Mouse (Mus musculus) urinary bladder, postnatal 36 days (tissue): ENCODE data around the gene Ccdc117.
"Not testable (repeated sequence)": the region's sequence is repeated elsewhere in the genome, so short reads cannot be mapped to it uniquely, and the experiment has no call there.

Experiments used
- DNase-seq, 2 experiments: peaks; one replicate each; pipeline ENCODE4 v3.0.0; 2022; ENCODE audit warnings: low spot score in 2 of 2, mixed read lengths in 1 of 2

The Ccdc117 gene

DNA sequence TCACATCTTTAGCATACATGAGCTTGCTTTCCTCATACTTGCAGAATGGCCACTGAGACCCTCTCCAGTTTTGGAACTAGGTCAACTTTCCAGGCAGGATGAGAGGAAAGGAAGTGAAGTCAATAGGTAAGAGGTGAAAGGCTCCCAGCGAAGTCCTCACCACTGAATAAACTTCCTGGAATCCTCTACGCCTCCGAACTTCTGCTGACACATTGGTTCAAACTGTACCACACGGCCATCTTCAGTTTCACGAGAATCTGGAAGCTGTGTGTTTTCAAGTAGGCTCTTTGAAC is 31.9 kb downstream of the Ccdc117 start:
- no peak for DNase-seq

DNA sequence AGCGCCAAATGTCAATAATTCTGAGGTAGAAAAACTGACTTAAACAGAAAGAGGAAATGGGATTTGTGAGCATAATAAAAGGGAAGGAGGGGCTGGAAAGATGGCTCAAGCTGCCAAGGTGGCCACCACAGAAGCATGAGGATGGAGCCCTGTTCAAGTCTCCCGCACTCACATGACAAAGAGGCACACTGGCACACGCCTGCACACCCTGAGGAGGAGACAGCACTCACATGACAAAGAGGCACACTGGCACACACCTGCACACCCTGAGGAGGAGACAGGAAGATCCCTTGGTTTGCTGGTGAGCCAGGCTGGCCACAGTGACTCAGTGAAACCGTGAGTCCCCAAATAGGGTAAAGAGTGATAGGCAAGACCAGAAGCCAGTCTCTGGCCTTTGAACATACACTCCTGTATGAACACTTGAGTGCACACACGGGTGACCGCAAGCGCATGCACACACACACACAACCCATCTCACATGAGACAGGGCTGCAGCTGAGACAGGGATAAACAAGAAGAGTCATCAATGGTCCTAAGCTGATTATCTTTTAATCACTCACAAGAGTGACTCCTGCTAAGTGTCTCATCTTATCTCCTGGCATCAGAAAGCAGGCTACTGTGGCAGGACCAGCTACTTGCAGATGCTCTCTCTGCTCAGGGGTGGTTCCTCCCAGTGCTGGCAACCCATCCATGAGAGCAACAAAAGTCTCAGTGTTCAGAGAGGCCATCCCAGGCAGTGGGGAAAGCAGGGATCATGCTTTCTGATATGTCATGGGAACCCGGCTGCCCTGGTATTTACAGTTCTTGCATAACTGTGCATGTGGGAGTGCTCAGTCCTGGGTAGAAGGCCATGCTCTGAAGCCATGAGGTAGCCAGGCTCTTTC is 32.5 kb downstream of the Ccdc117 start:
- DNase-seq: no peak

DNA sequence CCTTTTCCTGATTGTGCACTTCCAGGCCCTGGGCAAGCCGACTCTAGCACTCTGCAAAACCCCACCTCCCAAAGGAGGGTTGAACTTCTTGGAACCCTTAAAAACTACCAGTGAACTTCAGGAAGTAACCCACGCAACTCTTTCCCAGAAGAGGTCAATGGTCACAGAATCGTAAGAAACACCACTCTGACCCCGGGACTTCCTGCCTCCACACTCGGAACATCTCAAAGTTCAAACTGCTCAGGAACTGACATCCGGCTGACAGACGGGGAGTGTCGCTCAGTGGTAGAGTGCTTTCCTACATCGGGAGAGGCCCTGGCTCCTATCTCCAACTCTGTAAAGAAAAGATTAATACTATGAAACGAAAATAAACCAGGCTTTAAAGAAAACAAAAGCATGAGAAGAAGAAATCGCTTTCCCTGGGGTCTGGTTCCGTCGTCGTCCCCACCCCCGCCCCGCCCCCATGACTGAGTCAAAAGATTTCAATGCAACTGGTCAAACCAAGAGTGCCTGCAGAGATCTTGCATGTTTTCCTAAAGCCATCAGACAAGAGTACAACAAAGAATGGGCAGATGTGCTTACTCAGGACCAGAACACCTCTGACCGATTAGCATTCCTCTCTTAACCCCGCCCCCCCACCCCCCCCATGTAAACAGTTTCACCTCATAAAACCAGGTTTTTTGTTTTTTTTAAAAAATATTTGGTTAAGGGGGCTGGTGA is 36.0 kb downstream of the Ccdc117 start:
- DNase-seq: peak in 1 of 2 experiments; percentile 42

DNA sequence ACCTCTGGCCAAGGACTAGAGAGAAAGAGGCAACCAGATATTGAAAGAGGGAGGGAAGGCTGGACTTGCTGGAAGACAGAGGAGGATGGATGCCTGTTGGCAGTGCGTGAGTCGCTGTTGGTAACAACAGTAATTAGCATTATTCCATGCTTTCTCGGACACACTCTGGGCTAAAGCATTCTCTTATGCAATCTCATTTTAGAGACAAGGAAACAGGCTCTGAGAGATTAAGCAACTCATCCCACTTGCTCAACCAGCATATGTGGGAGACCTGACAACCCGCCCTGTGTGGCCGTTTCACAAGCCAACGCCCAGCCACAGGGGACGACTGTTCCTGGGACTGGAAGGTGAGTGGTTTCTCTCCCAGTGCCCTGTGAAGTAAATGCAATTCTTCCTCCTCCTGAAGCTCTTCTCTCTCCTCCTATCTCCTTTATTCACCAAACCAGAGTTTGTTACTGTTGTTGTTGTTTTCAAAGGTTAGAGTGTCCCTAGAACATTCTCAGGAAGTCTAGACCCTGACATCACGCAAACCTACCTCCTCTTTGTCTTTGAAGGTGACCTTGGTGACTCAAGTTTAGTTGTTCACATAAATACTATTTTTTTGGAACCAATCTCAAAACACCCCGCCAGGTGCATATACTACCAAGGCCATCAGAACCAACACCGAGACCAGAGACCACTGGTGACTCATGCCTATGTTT is 39.5 kb downstream of the Ccdc117 start:
- DNase-seq: peak in 1 of 2 experiments; percentile 82

DNA sequence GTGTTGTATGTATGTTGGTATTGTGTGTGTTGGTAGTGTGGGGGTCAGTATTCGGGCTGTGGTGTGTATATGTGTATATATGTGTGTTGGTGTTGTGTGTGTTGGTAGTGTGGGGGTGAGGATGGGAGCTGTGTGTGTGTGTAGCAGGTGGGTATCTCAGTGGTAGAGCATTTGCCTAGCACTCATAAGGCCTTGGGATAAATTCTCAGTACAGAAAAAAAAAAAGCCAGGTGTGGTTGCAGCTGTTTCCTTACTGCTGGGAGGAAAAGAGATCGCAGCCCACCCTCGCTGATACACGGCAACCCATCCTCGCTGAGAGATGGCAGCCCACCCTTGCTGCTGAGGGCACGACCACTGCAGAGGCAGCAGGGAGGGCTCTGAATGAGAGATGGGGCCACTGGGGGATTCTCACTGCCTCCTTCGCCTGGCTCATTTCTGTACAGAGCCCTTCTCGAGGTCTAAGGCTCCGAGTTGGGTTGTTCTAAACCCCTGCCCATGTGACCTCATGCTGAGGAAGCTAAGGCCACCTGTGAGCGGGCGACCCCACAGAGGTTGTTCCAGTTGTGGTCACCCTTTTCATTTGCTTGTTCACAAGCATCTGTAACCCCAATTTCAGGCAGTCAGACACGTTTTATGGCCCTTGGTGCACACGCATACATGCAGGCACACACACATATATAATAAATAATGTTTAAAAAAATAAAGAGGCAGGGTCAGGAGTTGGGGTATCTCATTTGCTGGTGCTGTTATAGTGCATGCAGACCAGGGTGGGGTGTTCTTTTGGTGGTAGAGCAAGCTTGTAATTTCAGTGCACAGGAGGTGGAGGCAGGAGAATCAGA is 40.9 kb downstream of the Ccdc117 start:
- DNase-seq: no peak

DNA sequence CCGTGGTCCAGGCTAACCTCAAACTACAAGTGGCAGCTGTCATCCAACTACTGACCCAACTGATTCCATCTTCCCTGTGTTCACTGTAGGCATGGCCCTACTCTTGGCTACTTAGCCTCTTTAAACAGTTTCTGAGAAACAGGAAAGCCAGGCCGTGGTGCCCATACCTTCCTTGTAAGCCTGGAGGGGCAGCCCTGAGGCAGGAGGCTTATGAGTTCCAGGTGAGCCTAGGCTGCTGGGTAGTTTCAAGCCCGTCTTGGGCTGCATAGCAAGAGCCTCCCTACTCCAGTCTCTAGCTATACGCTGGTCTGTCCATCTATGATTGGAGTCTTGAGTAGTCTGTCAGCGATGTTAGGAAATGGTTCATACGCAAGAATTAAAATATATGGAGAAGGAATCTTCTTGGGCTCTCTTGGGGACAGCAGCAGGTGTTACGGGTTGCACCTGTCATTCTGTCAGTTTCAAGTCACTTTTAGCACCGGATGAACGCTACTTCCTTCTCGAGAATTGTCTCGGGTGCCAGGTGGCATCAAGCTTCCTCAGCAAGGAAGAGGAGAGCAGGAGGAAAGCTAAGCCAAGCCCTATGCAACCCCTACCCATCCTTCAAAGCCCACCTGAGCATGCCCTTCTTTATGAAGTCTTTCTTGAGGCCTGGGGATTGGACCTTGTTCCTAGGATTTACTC is 41.9 kb downstream of the Ccdc117 start:
- DNase-seq: no peak

DNA sequence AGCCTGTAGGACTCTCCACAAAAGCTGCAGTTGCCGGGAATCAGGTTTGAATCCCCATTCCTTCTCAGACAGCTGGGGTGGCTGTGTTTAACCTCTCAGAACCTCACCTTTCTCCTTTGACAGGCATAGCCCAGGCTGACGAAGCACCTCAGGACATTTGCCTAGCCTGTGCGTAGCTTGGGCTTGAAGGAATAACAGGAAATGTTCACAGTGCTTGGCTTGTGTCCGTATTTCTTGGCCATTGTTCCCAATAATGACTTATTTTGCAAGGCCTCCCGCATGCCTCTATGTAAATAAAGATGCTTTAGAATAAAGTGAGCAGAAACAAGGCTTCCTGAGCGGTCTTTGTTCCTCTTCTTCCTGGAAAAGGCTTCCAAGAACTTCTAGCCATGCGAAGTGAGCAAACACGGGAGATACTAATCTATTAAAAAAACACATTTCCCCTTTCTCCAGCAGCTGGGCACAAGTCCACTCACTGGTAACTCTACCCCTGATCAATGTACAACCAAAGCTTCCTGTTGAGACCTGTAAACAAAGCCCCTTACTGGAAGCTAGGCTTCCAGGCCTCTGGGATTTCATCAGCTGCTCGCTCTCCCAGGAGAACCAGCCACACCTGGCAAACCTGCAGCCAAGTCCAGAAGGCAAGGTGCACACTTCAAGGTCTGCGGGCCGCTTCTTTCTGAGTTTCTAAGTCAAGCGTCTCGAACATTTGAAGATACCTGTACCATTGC is 42.9 kb downstream of the Ccdc117 start:
- no peak for DNase-seq

DNA sequence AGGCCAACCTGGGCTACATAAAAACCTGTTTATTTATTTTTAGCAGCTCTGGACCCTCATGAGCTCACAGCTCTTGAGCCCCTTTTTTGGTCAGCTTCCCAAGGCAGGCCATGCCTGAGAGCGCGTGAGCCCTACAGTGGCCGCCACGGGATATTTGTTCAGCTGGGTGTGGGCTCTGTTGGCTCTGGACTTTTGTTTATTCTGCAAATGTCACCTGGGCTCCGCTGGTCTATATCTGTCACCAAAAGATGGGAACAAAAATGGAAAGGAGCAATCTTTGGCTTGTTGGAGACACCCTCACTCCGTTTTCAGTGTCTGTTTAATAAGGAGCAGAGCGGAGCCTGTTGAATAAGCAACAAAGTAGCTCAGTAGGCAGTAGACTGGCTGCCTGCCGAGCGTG is 43.6 kb downstream of the Ccdc117 start:
- DNase-seq: no peak

DNA sequence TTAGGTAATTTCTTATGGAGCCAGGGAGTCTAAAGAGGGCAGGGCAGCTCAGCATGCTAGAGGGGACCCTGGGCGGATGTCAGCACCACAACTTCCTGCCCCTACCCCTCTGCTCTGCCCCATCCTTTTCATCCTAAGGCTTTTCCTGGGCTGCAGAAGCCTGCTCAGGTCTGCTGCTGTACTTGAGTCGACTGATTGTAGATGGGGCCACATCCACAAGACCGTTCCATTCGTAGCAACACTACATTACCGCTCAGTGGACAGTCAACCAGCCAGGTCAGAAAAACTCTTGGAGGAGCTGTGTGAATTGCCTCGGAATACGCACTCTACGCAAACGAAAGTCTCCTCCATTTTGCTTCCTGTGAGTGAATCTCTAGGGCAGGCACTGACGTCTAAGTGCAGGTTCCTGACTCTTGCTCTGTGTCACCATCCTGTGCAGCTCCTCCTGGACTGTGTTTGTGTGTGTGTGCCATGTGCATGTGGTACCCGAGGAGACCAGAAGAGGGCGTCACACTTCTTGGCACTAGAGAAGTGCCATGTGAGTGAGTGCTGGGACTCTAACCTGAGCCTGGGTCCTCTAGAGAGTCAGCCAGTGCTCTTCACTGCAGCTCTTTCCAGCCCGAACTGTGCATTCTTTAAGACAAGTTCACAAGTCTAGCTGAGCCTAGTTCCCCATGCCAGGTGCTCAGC is 45.3 kb downstream of the Ccdc117 start:
- no peak for DNase-seq

DNA sequence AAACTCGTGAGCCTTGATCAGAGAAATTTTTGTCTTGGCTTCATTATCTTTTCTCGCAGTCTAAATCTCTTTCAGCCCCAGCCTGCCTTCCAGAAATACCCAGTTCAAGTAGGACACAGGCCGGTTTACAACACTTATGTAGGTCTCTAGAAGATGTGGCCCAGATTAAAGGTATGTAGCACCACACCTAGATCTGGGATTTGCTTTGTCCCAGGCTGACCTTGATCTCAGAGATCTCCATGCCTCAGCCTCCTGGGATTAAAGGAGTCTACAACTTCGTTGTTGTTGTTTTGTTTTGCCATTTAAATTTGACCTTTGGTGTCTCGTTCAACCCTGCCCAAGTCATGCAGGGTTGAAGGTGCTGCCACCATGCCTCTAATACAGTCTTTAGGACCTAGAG is 46.1 kb downstream of the Ccdc117 start:
- DNase-seq: no peak

DNA sequence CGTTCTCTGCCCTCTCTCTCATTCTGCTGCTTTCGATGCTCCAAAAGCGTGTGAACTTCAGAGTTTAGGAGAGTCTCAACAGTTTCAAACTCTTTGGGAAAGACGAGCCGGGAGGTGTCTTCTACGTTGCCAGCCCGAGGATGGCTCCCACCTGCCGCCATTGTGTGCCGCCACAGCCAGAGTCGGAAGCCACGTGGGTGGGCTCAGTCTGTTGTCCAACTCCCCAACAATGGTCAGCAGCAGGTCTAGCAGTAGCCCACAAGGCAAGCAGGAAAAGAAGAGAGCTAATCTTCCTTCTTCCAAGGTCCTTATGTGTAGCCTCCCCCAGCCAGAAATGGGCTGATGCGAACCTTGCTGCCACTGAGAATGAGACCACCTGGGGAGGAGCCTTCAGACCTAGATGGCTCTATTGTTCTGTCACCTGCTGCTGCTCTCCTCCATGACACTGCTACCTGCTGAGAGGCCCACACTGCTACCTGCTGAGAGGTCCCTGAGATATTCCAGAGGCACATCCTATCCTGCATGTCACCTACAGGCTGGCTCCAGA is 46.6 kb downstream of the Ccdc117 start:
- no peak for DNase-seq

DNA sequence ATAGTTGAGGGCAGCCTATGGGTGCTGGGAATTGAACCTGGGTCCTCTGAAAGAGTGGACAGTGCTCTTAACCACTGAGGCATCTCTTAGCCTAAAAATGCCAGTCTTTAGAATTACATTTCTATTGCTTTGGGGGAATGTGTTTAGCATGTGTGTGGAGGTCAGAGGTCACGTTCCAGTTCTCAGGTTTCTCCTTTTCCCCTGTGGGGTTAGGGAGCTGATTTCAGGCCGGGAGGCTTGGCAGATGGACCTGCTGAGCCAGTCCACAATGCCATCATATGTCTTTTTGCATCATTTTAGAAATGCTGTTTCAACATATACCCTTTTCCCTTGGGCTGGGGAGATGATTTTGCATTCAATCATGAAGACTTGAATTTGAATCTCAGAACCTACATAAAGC is 48.1 kb downstream of the Ccdc117 start:
- DNase-seq: no peak

DNA sequence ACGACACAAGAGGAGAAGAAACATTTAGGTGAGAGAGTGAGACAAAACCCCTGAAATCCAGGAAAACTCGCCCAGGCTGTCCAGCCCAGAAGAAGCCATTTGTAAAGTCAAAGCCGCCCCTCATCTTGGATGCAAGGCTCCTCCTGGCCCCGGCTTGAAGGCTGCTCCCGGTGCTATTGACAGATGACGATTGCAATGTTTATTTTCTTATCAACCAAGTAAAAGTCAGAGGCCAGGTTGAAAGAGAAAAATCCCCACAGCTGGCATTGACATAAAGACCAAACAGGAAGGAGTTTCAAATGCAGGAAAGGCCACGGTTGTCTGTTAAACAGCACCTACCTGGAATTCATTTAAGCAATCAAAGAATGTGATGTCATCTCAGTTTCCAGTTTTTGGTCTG is 50.1 kb downstream of the Ccdc117 start:
- DNase-seq: no peak

DNA sequence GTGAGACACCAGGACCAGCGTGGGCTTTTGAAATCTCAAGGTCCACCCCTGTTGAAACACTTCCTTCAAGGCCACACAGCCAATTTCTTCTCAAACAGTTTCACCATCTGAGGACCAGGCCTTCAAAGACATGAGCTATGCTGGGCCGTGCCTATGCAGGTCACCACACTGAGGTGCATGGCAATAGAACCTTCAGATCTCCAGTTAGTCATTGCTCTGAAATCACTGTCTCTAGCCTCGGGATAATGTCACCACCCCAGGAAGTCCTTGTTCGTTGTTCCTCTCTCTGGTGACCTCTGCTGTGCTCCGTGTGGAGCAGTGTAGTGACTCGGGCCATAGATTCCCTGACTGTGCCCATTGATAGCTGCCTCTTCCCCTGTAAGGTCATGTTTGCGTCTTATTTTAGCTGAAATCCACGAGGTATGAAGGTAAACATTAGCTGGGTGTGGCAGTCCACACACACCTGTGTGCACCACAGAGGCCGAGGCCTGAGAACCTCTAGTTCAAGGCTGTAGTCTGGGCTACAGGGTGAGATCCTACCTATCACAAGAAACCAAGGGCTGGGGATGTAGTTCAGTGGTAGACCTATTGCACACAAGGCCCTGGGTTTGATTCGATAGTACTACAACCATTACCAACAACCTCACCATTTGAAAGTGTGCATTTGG is 50.9 kb downstream of the Ccdc117 start:
- no peak for DNase-seq

DNA sequence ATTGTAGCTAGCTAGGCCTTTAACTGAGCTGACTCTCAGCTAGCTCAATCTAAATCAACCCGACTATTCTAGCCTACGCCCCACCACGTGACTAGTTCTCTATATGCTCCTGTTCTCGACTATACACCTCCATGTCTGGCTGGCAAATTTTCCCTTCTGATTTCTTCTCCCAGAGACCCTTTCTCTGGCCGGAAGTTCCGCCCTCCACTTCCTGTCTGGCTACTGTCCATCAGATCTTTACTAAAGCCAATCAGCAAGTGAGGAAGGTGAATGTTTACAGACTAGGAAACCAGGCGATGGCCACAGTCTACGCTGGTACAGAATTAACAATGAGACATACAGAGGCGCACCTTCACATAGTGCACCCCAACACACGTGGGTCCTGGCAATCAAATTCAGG is 52.6 kb downstream of the Ccdc117 start:
- DNase-seq: not testable (repeated sequence)

DNA sequence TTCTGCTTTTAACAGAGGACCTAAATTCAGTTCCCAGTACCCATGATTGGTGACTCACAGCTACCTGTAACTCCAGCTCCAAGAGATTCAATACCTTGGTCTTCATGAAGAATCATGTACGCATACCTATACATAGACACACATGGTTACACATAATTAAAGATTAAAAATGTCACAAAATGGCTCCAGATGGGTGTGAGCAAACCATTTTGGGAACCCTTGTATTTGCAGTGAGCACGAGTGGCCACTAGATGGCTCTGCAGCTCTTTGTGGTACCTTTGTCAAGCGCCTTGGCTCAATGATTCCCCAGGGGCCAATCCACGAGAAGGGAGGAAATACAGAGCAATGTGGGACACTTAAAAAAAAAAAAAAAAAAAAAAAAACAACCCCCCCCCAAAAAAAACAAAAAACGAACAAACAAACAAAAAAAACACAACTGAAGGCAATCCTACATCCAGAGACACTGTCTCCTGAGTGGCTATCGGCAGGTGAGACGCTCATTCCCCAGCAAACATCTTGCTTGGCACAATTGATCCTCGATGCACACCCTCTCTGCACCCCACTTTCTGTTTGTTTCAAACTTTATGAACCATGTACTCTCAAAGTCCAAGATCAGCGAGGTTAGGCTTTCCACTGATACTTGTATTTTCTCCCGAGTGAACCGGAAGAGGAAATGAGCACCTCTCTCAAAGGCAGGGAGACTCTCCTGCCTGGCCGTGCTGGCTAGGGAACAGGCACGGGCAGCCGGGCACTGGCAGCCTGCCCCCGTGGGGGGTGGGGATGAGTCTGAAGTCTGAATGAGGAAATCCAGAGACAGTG is 56.6 kb downstream of the Ccdc117 start:
- peak; percentile 64 to 85 for DNase-seq

DNA sequence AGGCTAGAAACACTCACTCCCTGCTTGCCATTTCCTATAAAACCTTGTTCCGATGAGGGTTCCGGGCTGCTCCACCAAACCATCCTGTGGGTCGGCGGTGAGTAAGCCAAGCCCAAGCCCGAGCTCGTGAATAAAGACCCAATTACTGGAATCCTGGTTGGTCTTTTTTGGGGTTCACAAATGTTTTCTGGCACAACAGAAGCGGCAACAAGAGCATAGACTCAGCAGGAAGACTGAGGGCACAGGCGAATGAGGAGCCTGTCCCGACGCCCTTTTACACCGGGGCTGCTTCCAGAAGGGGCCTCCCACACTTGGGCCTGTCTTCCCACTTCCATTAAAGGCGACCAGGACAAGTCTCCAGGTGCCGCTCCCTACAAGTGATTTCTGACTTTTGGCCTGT is 59.4 kb downstream of the Ccdc117 start:
- DNase-seq: no peak
